Mouse (Mus musculus): Measurements from ENCODE around the gene Eif2b1. TPM values are rescaled to one million over a fixed set of nuclear protein-coding genes. Genes with fewer than 3 reads are reported as not detected.

The Eif2b1 gene
- total RNA-seq, 1 experiment from 2014 or later: 37.9 TPM

Other genes with a start within 250 kb of the Eif2b1 start
- 151 and 188 TPM in 2 replicates for gene Cdk2ap1, start 216.0 kb downstream of the Eif2b1 start, total RNA-seq (2017)
- 195 and 219 TPM in 2 replicates for gene Sbno1, start 153.1 kb downstream of the Eif2b1 start, total RNA-seq (2017)
- gene Kmt5a, start 139.2 kb downstream of the Eif2b1 start, total RNA-seq (2017): 130 and 182 TPM in 2 replicates
- 23.1 and 32.4 TPM in 2 replicates for gene Rilpl2, start 100.8 kb downstream of the Eif2b1 start, total RNA-seq (2017)
- 12.1 and 15.4 TPM in 2 replicates for gene Snrnp35, start 96.0 kb downstream of the Eif2b1 start, total RNA-seq (2017)
- 3.1 and 5.3 TPM in 2 replicates for gene Rilpl1, start 47.7 kb downstream of the Eif2b1 start, total RNA-seq (2017)
- 643 and 733 TPM in 2 replicates for gene Tmed2, start 38.4 kb downstream of the Eif2b1 start, total RNA-seq (2017)
- gene Ddx55, start 26.3 kb downstream of the Eif2b1 start, total RNA-seq (2017): 18.5 and 21.4 TPM in 2 replicates
- 33.8 and 39.2 TPM in 2 replicates for gene Gtf2h3, start within 50 bp of the Eif2b1 start, total RNA-seq (2017)
- 19.4 and 23.0 TPM in 2 replicates for gene Atp6v0a2, start 49.4 kb upstream of the Eif2b1 start, total RNA-seq (2017)
- gene Dnah10, start 146.0 kb upstream of the Eif2b1 start, total RNA-seq (2017): not detected in 2 replicates